Mouse (Mus musculus): Measurements from ENCODE around the gene Haus3. TPM values are rescaled to one million over a fixed set of nuclear protein-coding genes. Genes with fewer than 3 reads are reported as not detected.

The Haus3 gene
- polyA plus RNA-seq, 1 experiment from 2014 or later: 45.1 TPM

GRCm38 (mm10) chr5:34202006-34202405 is 32.7 kb upstream of the Haus3 start:
- no peak for ATAC-seq (ENCODE audit: low FRiP score, low TSS enrichment)
- H3K4me3 ChIP-seq (ENCODE audit: low read length): no peak overlapping the region
- H3K36me3 ChIP-seq (ENCODE audit: control insufficient read depth, insufficient read depth, low read length): no peaks in the 10 kb centered on the region

GRCm38 (mm10) chr5:34201396-34201795 is 32.1 kb upstream of the Haus3 start:
- no peaks in the 10 kb centered on the region for H3K36me3 ChIP-seq (ENCODE audit: control insufficient read depth, insufficient read depth, low read length)
- no peak overlapping the region for H3K9ac ChIP-seq (ENCODE audit: low read depth, low read length)
- H3K27me3 ChIP-seq (ENCODE audit: control insufficient read depth, insufficient read depth, low read length): no peaks in the 10 kb centered on the region
- no peak overlapping the region for H3K27ac ChIP-seq (ENCODE audit: low read depth, low read length)
- H3K9me3 ChIP-seq (ENCODE audit: control insufficient read depth, low read length): no peaks in the 10 kb centered on the region
- no peaks in the 10 kb centered on the region for H3K4me1 ChIP-seq (ENCODE audit: control insufficient read depth, insufficient read depth, low read length)
- H3K4me3 ChIP-seq (ENCODE audit: low read length): no peak overlapping the region
- WGBS: 51% methylated on average over 2 of the region's 2 CpGs
- ATAC-seq (ENCODE audit: low FRiP score, low TSS enrichment): no peak
- no peak overlapping the region for H3K4me2 ChIP-seq (replicated peaks; ENCODE audit: low read depth, low read length)

More at GRCm38 (mm10) chr5:34202006-34202405, 32.7 kb upstream of the Haus3 start:
- no peaks in the 10 kb centered on the region for H3K9me3 ChIP-seq (ENCODE audit: control insufficient read depth, low read length)
- H3K4me1 ChIP-seq (ENCODE audit: control insufficient read depth, insufficient read depth, low read length): no peaks in the 10 kb centered on the region
- H3K27ac ChIP-seq (ENCODE audit: low read depth, low read length): no peak overlapping the region
- H3K27me3 ChIP-seq (ENCODE audit: control insufficient read depth, insufficient read depth, low read length): no peaks in the 10 kb centered on the region
- H3K9ac ChIP-seq (ENCODE audit: low read depth, low read length): no peak overlapping the region
- WGBS: 87% methylated on average over 4 of the region's 4 CpGs
- no peak overlapping the region for H3K4me2 ChIP-seq (replicated peaks; ENCODE audit: low read depth, low read length)

- H3K4me2 ChIP-seq (replicated peaks; ENCODE audit: low read depth, low read length): no peak overlapping the region
- no peak for ATAC-seq (ENCODE audit: low FRiP score, low TSS enrichment)
- no peak overlapping the region for H3K4me3 ChIP-seq (ENCODE audit: low read length)
- H3K9ac ChIP-seq (ENCODE audit: low read depth, low read length): no peak overlapping the region
- no peak overlapping the region for H3K27ac ChIP-seq (ENCODE audit: low read depth, low read length)
- H3K36me3 ChIP-seq (ENCODE audit: control insufficient read depth, insufficient read depth, low read length): no peaks in the 10 kb centered on the region
- no peaks in the 10 kb centered on the region for H3K27me3 ChIP-seq (ENCODE audit: control insufficient read depth, insufficient read depth, low read length)
- 88% methylated on average over 6 of the region's 6 CpGs for WGBS
- H3K4me1 ChIP-seq (ENCODE audit: control insufficient read depth, insufficient read depth, low read length): no peaks in the 10 kb centered on the region
- H3K9me3 ChIP-seq (ENCODE audit: control insufficient read depth, low read length): no peaks in the 10 kb centered on the region
Observed at GRCm38 (mm10) chr5:34198615-34199014, 29.3 kb upstream of the Haus3 start.

GRCm38 (mm10) chr5:34197243-34197642 is 27.9 kb upstream of the Haus3 start:
- H3K9ac ChIP-seq (ENCODE audit: low read depth, low read length): no peak overlapping the region
- no peak overlapping the region for H3K4me3 ChIP-seq (ENCODE audit: low read length)
- H3K27ac ChIP-seq (ENCODE audit: low read depth, low read length): no peak overlapping the region
- no peak overlapping the region for H3K4me2 ChIP-seq (replicated peaks; ENCODE audit: low read depth, low read length)
- ATAC-seq (ENCODE audit: low FRiP score, low TSS enrichment): no peak
- H3K27me3 ChIP-seq (ENCODE audit: control insufficient read depth, insufficient read depth, low read length): no peaks in the 10 kb centered on the region
- H3K9me3 ChIP-seq (ENCODE audit: control insufficient read depth, low read length): no peaks in the 10 kb centered on the region
- WGBS: 77% methylated on average over 4 of the region's 4 CpGs
- H3K4me1 ChIP-seq (ENCODE audit: control insufficient read depth, insufficient read depth, low read length): no peaks in the 10 kb centered on the region
- H3K36me3 ChIP-seq (ENCODE audit: control insufficient read depth, insufficient read depth, low read length): no peaks in the 10 kb centered on the region

GRCm38 (mm10) chr5:34196423-34196822 is 27.1 kb upstream of the Haus3 start:
- no peak overlapping the region for H3K27ac ChIP-seq (ENCODE audit: low read depth, low read length)
- H3K4me3 ChIP-seq (ENCODE audit: low read length): no peak overlapping the region
- ATAC-seq (ENCODE audit: low FRiP score, low TSS enrichment): no peak
- no peaks in the 10 kb centered on the region for H3K4me1 ChIP-seq (ENCODE audit: control insufficient read depth, insufficient read depth, low read length)
- H3K9me3 ChIP-seq (ENCODE audit: control insufficient read depth, low read length): no peaks in the 10 kb centered on the region
- 84% methylated on average over 7 of the region's 7 CpGs for WGBS
- no peak overlapping the region for H3K4me2 ChIP-seq (replicated peaks; ENCODE audit: low read depth, low read length)
- H3K36me3 ChIP-seq (ENCODE audit: control insufficient read depth, insufficient read depth, low read length): no peaks in the 10 kb centered on the region
- no peaks in the 10 kb centered on the region for H3K27me3 ChIP-seq (ENCODE audit: control insufficient read depth, insufficient read depth, low read length)
- H3K9ac ChIP-seq (ENCODE audit: low read depth, low read length): no peak overlapping the region

- ATAC-seq (ENCODE audit: low FRiP score, low TSS enrichment): no peak
- WGBS: 94% methylated on average over 12 of the region's 12 CpGs
Observed at GRCm38 (mm10) chr5:34195786-34196185, 26.5 kb upstream of the Haus3 start.

GRCm38 (mm10) chr5:34194975-34195662 is 25.8 kb upstream of the Haus3 start:
- no peak for ATAC-seq (ENCODE audit: low FRiP score, low TSS enrichment)
- no peak overlapping the region for H3K4me3 ChIP-seq (ENCODE audit: low read length)
- WGBS: 81% methylated on average over 6 of the region's 6 CpGs

More at GRCm38 (mm10) chr5:34195786-34196185, 26.5 kb upstream of the Haus3 start:
- no peaks in the 10 kb centered on the region for H3K36me3 ChIP-seq (ENCODE audit: control insufficient read depth, insufficient read depth, low read length)
- no peak overlapping the region for H3K9ac ChIP-seq (ENCODE audit: low read depth, low read length)
- H3K27ac ChIP-seq (ENCODE audit: low read depth, low read length): no peak overlapping the region
- no peaks in the 10 kb centered on the region for H3K4me1 ChIP-seq (ENCODE audit: control insufficient read depth, insufficient read depth, low read length)
- no peak overlapping the region for H3K4me3 ChIP-seq (ENCODE audit: low read length)
- H3K9me3 ChIP-seq (ENCODE audit: control insufficient read depth, low read length): no peaks in the 10 kb centered on the region
- H3K4me2 ChIP-seq (replicated peaks; ENCODE audit: low read depth, low read length): no peak overlapping the region
- no peaks in the 10 kb centered on the region for H3K27me3 ChIP-seq (ENCODE audit: control insufficient read depth, insufficient read depth, low read length)

GRCm38 (mm10) chr5:34194426-34194825 is 25.1 kb upstream of the Haus3 start:
- Histone ChIP-seq H3K9ac (ENCODE audit: low read depth, low read length) (no peak overlapping the region), H3K27me3 (ENCODE audit: control insufficient read depth, insufficient read depth, low read length) (no peaks in the 10 kb centered on the region)

More at GRCm38 (mm10) chr5:34194975-34195662, 25.8 kb upstream of the Haus3 start:
- H3K9me3 ChIP-seq (ENCODE audit: control insufficient read depth, low read length): no peaks in the 10 kb centered on the region
- no peak overlapping the region for H3K4me2 ChIP-seq (replicated peaks; ENCODE audit: low read depth, low read length)
- H3K27me3 ChIP-seq (ENCODE audit: control insufficient read depth, insufficient read depth, low read length): no peaks in the 10 kb centered on the region
- no peak overlapping the region for H3K27ac ChIP-seq (ENCODE audit: low read depth, low read length)
- H3K4me1 ChIP-seq (ENCODE audit: control insufficient read depth, insufficient read depth, low read length): no peaks in the 10 kb centered on the region
- H3K9ac ChIP-seq (ENCODE audit: low read depth, low read length): no peak overlapping the region
- H3K36me3 ChIP-seq (ENCODE audit: control insufficient read depth, insufficient read depth, low read length): no peaks in the 10 kb centered on the region

GRCm38 (mm10) chr5:34191843-34192242 is 22.5 kb upstream of the Haus3 start:
- H3K4me1 ChIP-seq (ENCODE audit: control insufficient read depth, insufficient read depth, low read length): no peaks in the 10 kb centered on the region
- no peak overlapping the region for H3K4me2 ChIP-seq (replicated peaks; ENCODE audit: low read depth, low read length)
- no peak for ATAC-seq (ENCODE audit: low FRiP score, low TSS enrichment)
- WGBS: 81% methylated on average over 4 of the region's 4 CpGs
- H3K27me3 ChIP-seq (ENCODE audit: control insufficient read depth, insufficient read depth, low read length): no peaks in the 10 kb centered on the region
- no peaks in the 10 kb centered on the region for H3K36me3 ChIP-seq (ENCODE audit: control insufficient read depth, insufficient read depth, low read length)
- no peak overlapping the region for H3K9ac ChIP-seq (ENCODE audit: low read depth, low read length)
- H3K9me3 ChIP-seq (ENCODE audit: control insufficient read depth, low read length): no peaks in the 10 kb centered on the region
- no peak overlapping the region for H3K27ac ChIP-seq (ENCODE audit: low read depth, low read length)
- no peak overlapping the region for H3K4me3 ChIP-seq (ENCODE audit: low read length)

More at GRCm38 (mm10) chr5:34194426-34194825, 25.1 kb upstream of the Haus3 start:
- Histone ChIP-seq H3K9me3 (ENCODE audit: control insufficient read depth, low read length) (no peaks in the 10 kb centered on the region), H3K4me2 (replicated peaks; ENCODE audit: low read depth, low read length) (no peak overlapping the region), H3K27ac (ENCODE audit: low read depth, low read length) (no peak overlapping the region), H3K36me3 (ENCODE audit: control insufficient read depth, insufficient read depth, low read length) (no peaks in the 10 kb centered on the region), H3K4me1 (ENCODE audit: control insufficient read depth, insufficient read depth, low read length) (no peaks in the 10 kb centered on the region), H3K4me3 (ENCODE audit: low read length) (no peak overlapping the region)
- 29% methylated on average over 1 of the region's 1 CpGs for WGBS
- no peak for ATAC-seq (ENCODE audit: low FRiP score, low TSS enrichment)

Data from kidney, embryonic 14.5 days (tissue).